9 mouse cellular contexts compared by ENCODE assay signal in the genomic region with DNA sequence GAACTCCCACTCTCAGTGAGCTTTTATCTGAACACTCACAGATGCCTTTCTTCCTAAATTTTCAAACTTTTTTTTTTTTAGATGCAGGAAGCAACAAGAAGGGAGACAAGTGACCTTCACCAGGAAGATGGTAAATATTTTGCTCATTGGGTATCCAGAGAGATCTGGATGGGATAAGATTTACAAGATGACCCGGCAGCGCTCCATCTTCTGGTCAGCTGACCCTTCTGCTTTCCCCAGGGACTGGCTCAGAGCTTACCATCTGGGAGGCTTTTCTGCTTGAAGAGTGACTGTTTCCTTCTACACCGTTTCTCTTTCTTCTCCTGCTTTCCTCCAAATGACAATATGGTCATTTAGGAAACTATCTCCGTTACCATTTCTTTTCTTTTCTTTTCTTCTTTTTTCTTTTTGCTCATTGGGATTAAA. TPM values are rescaled to one million over a fixed set of nuclear protein-coding genes. Genes with fewer than 3 reads are reported as not detected.
DNase-seq lines count a peak whose midpoint lies in the region; ATAC-seq and TF ChIP-seq lines count a peak whose summit lies in the region.
"Had no signal": no experiment of that assay in that cellular context is flagged by ENCODE, and none has a peak within 500 bp of the region (broad histone marks: within the 10 kb centered on the region; RNA-seq: fewer than 3 reads in every experiment).

No protein-coding gene starts in this region.

- no peak for TF ChIP-seq CTCF in gastrocnemius, adult 2 months (IDR thresholded peaks at IDR 0.05)

- no peaks in the 10 kb centered on the region for H3K27me3 ChIP-seq in midbrain, embryonic 12.5 days

- H3K4me1 ChIP-seq in midbrain, embryonic 12.5 days = peaks cover 20% of the 10 kb centered on the region

- no peaks in the 10 kb centered on the region for H3K9me3 ChIP-seq in midbrain, embryonic 12.5 days

- WGBS in midbrain, embryonic 12.5 days = 4% methylated on average over 4 of the region's 4 CpGs

- peak overlapping the region; percentile 42 for H3K4me2 ChIP-seq in midbrain, embryonic 12.5 days (replicated peaks)

- ATAC-seq in midbrain, embryonic 12.5 days (ENCODE audit: low FRiP score, low read depth) = peak; percentile 85

- H3K9ac ChIP-seq in midbrain, embryonic 12.5 days (replicated peaks) = no peak overlapping the region

- peak overlapping the region; percentile 2; the same call in 1 of the 2 replicates for H3K4me3 ChIP-seq in gastrocnemius, adult 2 months
- no peak overlapping the region for H3K4me3 ChIP-seq in midbrain, embryonic 12.5 days

- intact Hi-C loops in gastrocnemius, adult 2 months (cut with DNase I) = no loop called here
- intact Hi-C loops in heart, postnatal 10 days (cut with DNase I) = loop anchor here (5.0 kb wide), 1 partner anchor 34 kb away; a partner anchor contains a TSS

- H3K27ac ChIP-seq in gastrocnemius, adult 2 months = peak overlapping the region; percentile 55
- H3K27ac ChIP-seq in midbrain, embryonic 12.5 days (replicated peaks) = peak overlapping the region; percentile 92

- H3K36me3 ChIP-seq in midbrain, embryonic 12.5 days = no peaks in the 10 kb centered on the region

- peak; percentile 71 for DNase-seq in gastrocnemius, adult 2 months
- no peak for DNase-seq in gastrocnemius, postnatal 25 days
- DNase-seq in NIH3T3 (ENCODE audit: low read depth) = peak; percentile 34
- DNase-seq in heart, postnatal 10 days = peak; percentile 67 to 70
- DNase-seq in adrenal gland, postnatal 4 days (ENCODE audit: low spot score in 2 of 2) = no peak
- DNase-seq in adrenal gland, postnatal 14 days = no peak
- DNase-seq in lung, postnatal 4 days = no peak

RNA-seq across cellular contexts. Expression of a gene that starts 25.2 kb away (rescaled TPM):
- 10 to 100 TPM; 52.8 to 53.4 TPM for total RNA-seq in gastrocnemius, adult 2 months (2021)
- total RNA-seq in gastrocnemius, postnatal 25 days (2021) = 10 to 100 TPM; 86.7 to 99.2 TPM
- total RNA-seq in heart, postnatal 10 days (2021) = 10 to 100 TPM; 55.8 to 56.1 TPM
- polyA plus RNA-seq in midbrain, embryonic 12.5 days (2016; fragmentation: Nextera tagmentation; extraction: Ambion mirVana) = 86.8 and 94.2 TPM in 2 replicates
- 10 to 100 TPM; 88.4 to 89.4 TPM for total RNA-seq in adrenal gland, postnatal 4 days (2021)
- 42.6 and 57.0 TPM in 2 replicates for total RNA-seq in adrenal gland, postnatal 14 days (2021)

RNA-seq across cellular contexts. Expression of a gene that starts 32.8 kb away (rescaled TPM):
- under 1 TPM; 0.64 to 0.73 TPM for total RNA-seq in gastrocnemius, adult 2 months (2021)
- total RNA-seq in gastrocnemius, postnatal 25 days (2021) = under 1 TPM; 0.41 to 0.67 TPM
- 1 to 10 TPM in 1 of 2 experiments, under 1 TPM in 1; 0.77 to 1.2 TPM for total RNA-seq in heart, postnatal 10 days (2021)
- polyA plus RNA-seq in midbrain, embryonic 12.5 days (2016; fragmentation: Nextera tagmentation; extraction: Ambion mirVana) = 3.4 and 3.6 TPM in 2 replicates
- total RNA-seq in adrenal gland, postnatal 4 days (2021) = 1 to 10 TPM; 5.4 to 6.4 TPM
- total RNA-seq in adrenal gland, postnatal 14 days (2021) = 4.0 and 6.0 TPM in 2 replicates

RNA-seq across cellular contexts. Expression of a gene that starts 32.8 kb away (rescaled TPM):
- total RNA-seq in gastrocnemius, adult 2 months (2021) = under 1 TPM in 1 of 2 experiments, not detected in 1; 0.23 TPM
- total RNA-seq in gastrocnemius, postnatal 25 days (2021) = not detected
- total RNA-seq in heart, postnatal 10 days (2021) = under 1 TPM in 1 of 2 experiments, not detected in 1; 0.12 TPM
- polyA plus RNA-seq in midbrain, embryonic 12.5 days (2016; fragmentation: Nextera tagmentation; extraction: Ambion mirVana) = not detected in 2 replicates
- not detected for total RNA-seq in adrenal gland, postnatal 4 days (2021)
- 0.26 TPM in 2 replicates for total RNA-seq in adrenal gland, postnatal 14 days (2021)
- polyA plus RNA-seq: liver, embryonic 16.5 days had no signal

RNA-seq across cellular contexts. Expression of a gene that starts 50.6 kb away (rescaled TPM):
- 10 to 100 TPM in 1 of 2 experiments, 1 to 10 TPM in 1; 9.6 to 11.2 TPM for total RNA-seq in gastrocnemius, adult 2 months (2021)
- total RNA-seq in gastrocnemius, postnatal 25 days (2021) = 10 to 100 TPM in 1 of 2 experiments, 1 to 10 TPM in 1; 8.7 to 10.1 TPM
- total RNA-seq in heart, postnatal 10 days (2021) = 10 to 100 TPM; 14.8 to 16.8 TPM
- polyA plus RNA-seq in midbrain, embryonic 12.5 days (2016; fragmentation: Nextera tagmentation; extraction: Ambion mirVana) = 29.9 and 30.9 TPM in 2 replicates
- 10 to 100 TPM; 26.2 to 28.6 TPM for total RNA-seq in adrenal gland, postnatal 4 days (2021)
- 16.0 and 18.1 TPM in 2 replicates for total RNA-seq in adrenal gland, postnatal 14 days (2021)

Comparison
In these comparisons a context has a peak if more than half of its experiments do, and no peak if none do; other contexts are left out.
1. DNase-seq: peak in gastrocnemius, adult 2 months (single experiment), NIH3T3 (single experiment) and heart, postnatal 10 days (2 of 2); none in gastrocnemius, postnatal 25 days (single experiment), adrenal gland, postnatal 4 days (0 of 2), adrenal gland, postnatal 14 days (single experiment) and lung, postnatal 4 days (0 of 2).